Mouse (Mus musculus) testis, adult 2 months (tissue): ENCODE measurements around the gene Cyp46a1.

ENCODE experiments used
- CTCF ChIP-seq: fragments of 200-500 bp; IDR thresholded peaks from 2 replicates; pipeline ENCODE4 v1.5.1; 2012; ENCODE audit warnings: low read depth, mild to moderate bottlenecking, inconsistent platforms, low read length, moderate library complexity; ENCODE audit not compliant: control insufficient read depth, insufficient read depth, insufficient replicate concordance
- POLR2A ChIP-seq: fragments of 200-500 bp; IDR thresholded peaks from 2 replicates; pipeline ENCODE4 v1.6.1; 2012; ENCODE audit warnings: low read depth, mild to moderate bottlenecking, inconsistent platforms, low read length, moderate library complexity; ENCODE audit not compliant: control insufficient read depth

DNA sequence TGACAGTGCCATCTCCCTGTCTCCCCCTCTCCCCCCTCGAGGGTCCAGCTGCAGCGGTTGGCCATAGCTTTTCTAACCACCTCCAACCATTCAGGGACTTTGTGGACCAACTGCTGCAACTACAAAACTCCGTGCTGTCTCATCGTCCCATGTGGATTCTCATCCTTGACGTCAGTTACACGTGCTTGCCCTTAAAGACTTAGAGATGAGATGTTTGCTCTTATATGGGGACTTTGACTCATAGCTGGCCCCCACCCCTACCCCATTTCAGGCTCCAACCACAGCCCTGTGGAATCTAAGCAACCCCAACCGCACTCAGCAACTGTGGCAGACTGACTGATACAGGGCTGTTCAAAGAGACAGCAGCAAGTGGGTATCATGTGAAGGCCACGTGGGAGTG, 29.0 kb upstream of the Cyp46a1 start:
- TF ChIP-seq POLR2A = no peak
- TF ChIP-seq CTCF = no peak
